Mouse (Mus musculus) spleen, adult 12 weeks (tissue): ENCODE measurements around the gene Tsen34.
"Not testable (repeated sequence)": the region's sequence is repeated elsewhere in the genome, so short reads cannot be mapped to it uniquely, and the experiment has no call there.

Experiments used
- DNase-seq: peaks from one replicate; pipeline ENCODE4 v3.0.0; 2022; ENCODE audit warnings: low spot score

Tsen34 gene

DNA sequence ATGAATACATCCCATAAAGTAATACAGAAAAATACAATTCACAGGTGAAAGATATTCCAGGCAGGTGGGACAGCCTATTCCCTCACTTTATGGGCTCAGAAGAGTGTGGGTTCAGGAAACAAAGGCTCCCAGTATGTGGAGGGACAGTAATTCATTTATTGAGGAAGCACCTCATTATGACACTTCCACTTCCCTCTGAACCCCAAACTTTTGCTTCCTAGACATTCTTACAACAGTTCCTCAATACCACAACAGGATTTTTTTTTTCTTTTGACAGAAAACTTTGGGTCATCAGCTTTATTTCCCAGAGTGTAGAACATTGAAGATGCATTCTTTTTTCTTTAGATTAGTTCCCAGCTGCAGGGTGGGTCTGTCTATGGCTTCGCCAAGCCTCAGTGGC, 40.0 kb downstream of the Tsen34 start:
- not testable (repeated sequence) for DNase-seq
